Mouse (Mus musculus): Measurements from ENCODE around the gene Tgfb2. TPM values are rescaled to one million over a fixed set of nuclear protein-coding genes. Genes with fewer than 3 reads are reported as not detected.
A peak's percentile ranks its signal among the peaks of the same experiment; 100 is the strongest.

Gene Tgfb2
- 21.8 and 39.7 TPM in 2 replicates for polyA plus RNA-seq (2016; fragmentation: Nextera tagmentation; extraction: Ambion mirVana)

DNA sequence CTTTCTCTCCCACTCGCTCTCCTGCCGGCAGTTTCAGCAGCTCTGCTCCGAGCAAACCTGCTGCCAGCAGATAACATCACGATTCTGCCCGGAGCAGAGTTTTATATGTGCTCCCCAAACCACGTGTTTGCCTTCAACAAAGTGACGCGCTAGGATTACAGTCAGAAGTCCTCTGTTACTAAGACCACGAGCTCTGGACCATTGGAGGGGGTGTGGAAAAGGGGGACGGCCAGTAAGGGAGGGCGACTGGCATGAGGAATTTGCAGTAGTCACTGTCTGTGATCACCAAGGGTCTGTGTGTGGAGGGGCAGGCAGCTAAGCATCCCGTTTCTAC is at the start of gene Tgfb2:
Gene Tgfb2 (minus strand): TSS at position 75 of the 334 bp plus-strand sequence.
- peak within 1 kb of the TSS; percentile 77 for H3K4me3 ChIP-seq
- peaks cover 11% of the 10 kb centered on the region for H3K36me3 ChIP-seq
- H3K4me1 ChIP-seq, result peaks cover 36% of the 10 kb centered on the region
- 2% methylated on average over 12 of the region's 12 CpGs for WGBS
- peak; percentile 68 for DNase-seq (ENCODE audit: low spot score)
- no peaks in the 10 kb centered on the region for H3K27me3 ChIP-seq (ENCODE audit: low read depth, poor library complexity, severe bottlenecking)
- peak within 1 kb of the TSS; percentile 93 for H3K27ac ChIP-seq
- H3K9me3 ChIP-seq (replicated peaks), result no peaks in the 10 kb centered on the region

DNA sequence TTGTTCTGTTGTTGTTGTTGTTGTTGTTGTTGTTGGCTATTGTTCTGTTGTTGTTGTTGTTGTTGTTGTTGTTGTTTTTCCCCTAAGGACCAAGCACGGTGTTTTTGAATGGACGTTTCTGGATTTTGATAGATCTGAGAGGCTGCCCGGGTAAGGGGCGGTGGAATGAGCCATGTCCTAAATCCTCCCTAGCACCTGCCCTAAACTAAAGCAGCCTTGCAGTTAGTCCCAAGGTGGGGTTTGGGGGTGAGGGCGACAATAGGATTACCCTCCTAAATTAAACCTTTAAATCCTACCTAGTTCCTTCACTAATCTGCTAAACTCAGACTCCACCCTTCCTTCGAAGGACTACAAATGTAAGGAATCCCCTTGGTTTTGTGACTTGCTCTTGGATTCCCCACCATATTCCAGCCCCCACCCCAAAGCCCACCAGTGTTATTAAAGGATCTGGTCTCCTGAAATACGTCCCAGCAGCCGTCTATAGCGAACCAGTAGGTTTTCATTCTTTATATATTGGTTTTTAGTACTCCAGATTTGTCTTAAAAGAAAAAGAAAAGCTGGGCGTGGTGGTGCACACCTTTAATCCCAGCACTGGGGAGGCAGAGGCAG is 44.0 kb upstream of the Tgfb2 start:
- DNase-seq (ENCODE audit: low spot score), result no peak
- H3K27ac ChIP-seq, result peak overlapping the region; percentile 94
- H3K4me1 ChIP-seq, result peaks cover 17% of the 10 kb centered on the region
- 38% methylated on average over 10 of the region's 10 CpGs for WGBS
- peaks cover 23% of the 10 kb centered on the region for H3K36me3 ChIP-seq
- H3K27me3 ChIP-seq (ENCODE audit: low read depth, poor library complexity, severe bottlenecking), result no peaks in the 10 kb centered on the region
- peak overlapping the region; percentile 70 for H3K4me3 ChIP-seq
- H3K9me3 ChIP-seq (replicated peaks), result no peaks in the 10 kb centered on the region

DNA sequence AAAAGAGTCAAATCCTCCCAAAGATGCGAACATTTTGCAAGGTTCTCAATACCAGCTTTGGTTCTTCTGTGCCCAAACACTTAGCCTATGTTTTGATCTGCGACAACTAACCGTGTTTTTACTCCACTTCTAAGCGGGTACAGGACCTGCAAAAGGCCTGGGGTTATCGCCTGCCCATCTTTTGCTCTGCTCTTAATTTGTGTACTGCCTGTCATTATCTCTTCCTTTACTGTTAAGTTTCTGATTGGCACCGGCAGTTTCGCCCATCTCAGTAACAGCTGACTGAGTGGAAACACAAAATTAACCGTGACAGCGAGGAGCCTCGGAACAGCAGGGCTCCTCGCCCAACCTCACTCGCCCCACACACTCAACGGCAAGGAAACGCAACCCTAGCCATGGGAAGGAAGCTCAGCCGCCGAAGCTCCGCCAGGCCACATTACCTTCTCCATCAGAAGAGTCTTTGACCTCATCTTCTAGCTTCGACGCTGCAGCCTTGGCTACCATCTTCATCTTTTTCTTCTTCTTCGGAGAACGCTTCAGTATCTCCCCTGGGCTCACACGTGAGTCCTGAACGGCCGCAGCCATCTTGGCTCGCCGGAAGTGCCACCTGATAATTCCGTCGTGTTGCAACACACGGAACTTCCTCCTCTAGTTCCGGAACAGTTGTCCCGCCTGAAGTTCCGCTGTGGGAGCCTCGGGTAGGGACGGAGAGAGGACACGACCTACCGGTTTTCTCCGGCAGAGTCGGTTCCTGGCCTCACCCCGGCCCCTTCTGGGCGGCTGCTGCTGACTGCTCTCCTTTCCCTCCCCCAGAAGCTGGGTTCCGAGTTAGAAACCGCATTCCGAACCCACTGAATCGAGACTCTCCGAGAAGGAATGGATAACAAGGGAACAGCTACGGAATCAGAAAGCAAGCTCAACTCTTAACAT is 43.2 kb upstream of the Tgfb2 start, which contains the start of gene Rrp15:
Gene Rrp15 (minus strand): TSS at position 635 of the 930 bp plus-strand sequence.
- WGBS, result under 1% methylated on average over 46 of the region's 46 CpGs
- Histone ChIP-seq H3K9me3 (replicated peaks) (no peaks in the 10 kb centered on the region), H3K27ac (peak within 1 kb of the TSS; percentile 94), H3K27me3 (ENCODE audit: low read depth, poor library complexity, severe bottlenecking) (no peaks in the 10 kb centered on the region), H3K4me3 (peak within 1 kb of the TSS; percentile 70), H3K4me1 (peaks cover 17% of the 10 kb centered on the region), H3K36me3 (peaks cover 23% of the 10 kb centered on the region)
- peak; percentile 95 for DNase-seq (ENCODE audit: low spot score)

DNA sequence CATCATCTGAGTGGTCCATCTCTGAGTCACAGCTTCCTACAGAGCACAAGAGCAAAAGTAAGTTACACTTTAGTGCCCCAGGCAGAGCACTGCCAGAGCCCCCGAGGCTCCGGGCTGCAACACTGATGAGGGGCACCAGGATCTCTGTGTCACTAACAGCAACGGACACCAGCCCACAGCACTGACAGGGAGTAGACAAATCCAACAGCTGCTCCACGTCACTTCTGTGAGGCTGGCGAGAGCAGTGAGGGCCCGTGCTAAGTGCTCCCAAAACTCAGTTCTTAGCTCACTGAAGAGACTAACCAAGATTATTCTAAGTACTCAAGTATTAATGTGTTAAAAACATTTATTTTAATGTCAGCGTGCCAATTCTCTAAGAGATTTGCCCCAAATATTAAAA is 34.0 kb upstream of the Tgfb2 start:
- no peak for DNase-seq (ENCODE audit: low spot score)
- peaks cover 51% of the 10 kb centered on the region for H3K36me3 ChIP-seq
- no peak overlapping the region for H3K27ac ChIP-seq
- no peaks in the 10 kb centered on the region; the same call in 1 of the 2 replicates for H3K4me1 ChIP-seq
- no peaks in the 10 kb centered on the region for H3K9me3 ChIP-seq (replicated peaks)
- 89% methylated on average over 7 of the region's 7 CpGs for WGBS
- no peaks in the 10 kb centered on the region for H3K27me3 ChIP-seq (ENCODE audit: low read depth, poor library complexity, severe bottlenecking)
- no peak overlapping the region for H3K4me3 ChIP-seq

DNA sequence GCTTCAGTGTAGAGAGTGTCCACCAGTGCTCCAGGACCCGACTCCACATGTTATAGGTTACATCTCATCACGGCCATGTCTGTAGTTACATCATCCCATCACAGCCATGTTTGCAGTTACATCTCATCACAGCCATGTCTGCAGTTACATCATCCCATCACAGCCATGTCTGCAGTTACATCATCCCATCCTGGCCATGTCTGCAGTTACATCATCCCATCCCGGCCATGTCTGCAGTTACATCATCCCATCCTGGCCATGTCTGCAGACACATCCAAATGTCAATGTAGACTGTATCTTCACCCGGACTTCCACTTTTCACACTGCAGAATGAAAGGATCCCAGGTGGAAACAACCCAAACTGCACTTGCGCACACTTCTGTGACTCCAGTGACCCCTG is 29.7 kb upstream of the Tgfb2 start:
- Histone ChIP-seq H3K27ac (no peak overlapping the region), H3K4me3 (no peak overlapping the region), H3K36me3 (peaks cover 71% of the 10 kb centered on the region), H3K4me1 (no peaks in the 10 kb centered on the region), H3K9me3 (replicated peaks) (no peaks in the 10 kb centered on the region), H3K27me3 (ENCODE audit: low read depth, poor library complexity, severe bottlenecking) (no peaks in the 10 kb centered on the region)
- WGBS, result 94% methylated on average over 5 of the region's 5 CpGs
- no peak for DNase-seq (ENCODE audit: low spot score)

DNA sequence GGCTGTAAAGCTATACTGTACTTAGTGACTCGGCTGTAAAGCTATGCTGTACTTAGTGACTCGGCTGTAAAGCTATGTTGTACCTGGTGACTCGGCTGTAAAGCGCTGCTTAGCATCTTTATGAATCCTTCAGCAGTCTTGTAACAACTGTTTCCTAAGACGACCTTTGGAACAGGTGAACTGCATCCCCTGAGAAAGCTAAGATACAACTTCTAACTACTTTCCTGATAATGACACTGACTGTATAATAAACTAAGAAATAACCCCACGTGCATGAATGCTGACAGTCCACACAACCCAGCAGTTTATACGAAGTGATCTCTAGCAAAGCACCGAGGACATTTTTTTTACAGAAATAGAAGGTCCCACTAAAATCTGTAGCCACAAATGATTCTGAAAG is 27.3 kb upstream of the Tgfb2 start:
- no peak overlapping the region for H3K4me3 ChIP-seq
- WGBS, result 95% methylated on average over 8 of the region's 8 CpGs
- no peak overlapping the region for H3K27ac ChIP-seq
- H3K27me3 ChIP-seq (ENCODE audit: low read depth, poor library complexity, severe bottlenecking), result no peaks in the 10 kb centered on the region
- no peaks in the 10 kb centered on the region for H3K9me3 ChIP-seq (replicated peaks)
- H3K36me3 ChIP-seq, result peaks cover 63% of the 10 kb centered on the region
- 0 out of 2 replicates have a peak, but pooled peaks cover 3% of the 10 kb centered on the region for H3K4me1 ChIP-seq
- no peak for DNase-seq (ENCODE audit: low spot score)

DNA sequence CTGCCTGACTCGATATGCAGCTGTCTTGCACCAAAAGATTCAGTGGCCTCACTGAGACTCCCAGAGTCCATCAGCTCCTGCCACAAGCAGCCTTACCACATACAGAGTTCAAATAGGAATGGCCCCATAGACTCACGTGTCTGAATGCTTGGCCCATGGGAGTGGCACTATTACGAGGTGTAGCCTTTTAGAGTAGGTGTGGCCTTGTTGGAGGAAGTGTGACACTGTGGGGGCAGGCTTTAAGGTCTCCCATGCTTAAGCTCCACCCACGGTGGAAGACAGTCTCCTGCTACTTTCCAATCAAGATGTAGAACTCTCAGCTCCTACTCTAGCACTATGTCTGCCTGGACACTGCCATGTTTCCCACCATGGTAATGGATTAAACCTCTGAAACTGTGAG is 23.0 kb upstream of the Tgfb2 start:
- Histone ChIP-seq H3K9me3 (replicated peaks) (no peaks in the 10 kb centered on the region), H3K27ac (no peak overlapping the region), H3K4me3 (no peak overlapping the region), H3K27me3 (ENCODE audit: low read depth, poor library complexity, severe bottlenecking) (no peaks in the 10 kb centered on the region), H3K36me3 (peaks cover 20% of the 10 kb centered on the region), H3K4me1 (peaks cover 20% of the 10 kb centered on the region)
- WGBS, result 64% methylated on average over 4 of the region's 4 CpGs
- no peak for DNase-seq (ENCODE audit: low spot score)

DNA sequence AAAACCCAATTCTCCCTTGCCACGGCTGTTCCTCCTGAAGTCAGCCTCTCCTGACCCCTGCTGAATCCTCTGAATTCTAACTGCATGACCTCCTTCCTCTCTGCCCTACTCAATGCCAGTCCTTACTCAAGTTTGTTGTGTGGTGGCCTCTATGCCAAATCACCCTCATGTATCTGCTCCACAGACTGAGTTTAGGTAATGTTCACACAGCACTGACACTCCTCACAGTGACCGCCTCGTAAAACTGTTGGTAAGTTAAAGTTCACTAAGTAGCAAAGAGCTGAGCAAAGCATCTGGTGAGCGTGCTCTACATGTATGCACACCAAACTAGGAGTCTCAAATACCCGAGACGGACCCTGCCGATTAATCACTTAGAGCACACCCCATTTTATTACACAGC is 20.3 kb upstream of the Tgfb2 start:
- H3K27ac ChIP-seq, result no peak overlapping the region
- H3K9me3 ChIP-seq (replicated peaks), result no peaks in the 10 kb centered on the region
- H3K27me3 ChIP-seq (ENCODE audit: low read depth, poor library complexity, severe bottlenecking), result no peaks in the 10 kb centered on the region
- WGBS, result 73% methylated on average over 7 of the region's 7 CpGs
- peaks cover 20% of the 10 kb centered on the region for H3K4me1 ChIP-seq
- peaks cover 13% of the 10 kb centered on the region for H3K36me3 ChIP-seq
- DNase-seq (ENCODE audit: low spot score), result no peak
- H3K4me3 ChIP-seq, result no peak overlapping the region

DNA sequence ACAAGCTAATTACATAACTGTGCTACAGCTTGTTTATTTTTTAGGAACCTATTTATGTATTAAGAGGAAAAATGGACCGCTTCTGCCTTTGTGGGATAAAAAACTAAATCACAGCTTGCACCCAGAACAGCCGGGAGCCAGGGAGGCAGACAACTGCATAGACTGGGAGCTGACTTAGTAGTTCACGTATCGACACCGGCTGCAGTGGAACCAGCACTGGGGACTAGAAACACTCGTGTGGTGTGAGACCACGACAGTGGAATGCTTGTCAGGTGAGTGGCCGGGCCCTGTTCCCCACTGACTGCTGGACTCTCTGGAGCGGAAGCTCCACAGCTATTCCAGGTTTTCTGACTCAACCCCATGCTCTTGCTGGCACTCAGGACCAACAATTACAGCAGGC is 16.5 kb upstream of the Tgfb2 start:
- H3K9me3 ChIP-seq (replicated peaks), result no peaks in the 10 kb centered on the region
- H3K36me3 ChIP-seq, result peaks cover 38% of the 10 kb centered on the region
- DNase-seq (ENCODE audit: low spot score), result no peak
- H3K4me1 ChIP-seq, result peaks cover 13% of the 10 kb centered on the region
- WGBS, result 85% methylated on average over 9 of the region's 9 CpGs
- no peak overlapping the region for H3K4me3 ChIP-seq
- no peak overlapping the region for H3K27ac ChIP-seq
- no peaks in the 10 kb centered on the region for H3K27me3 ChIP-seq (ENCODE audit: low read depth, poor library complexity, severe bottlenecking)

DNA sequence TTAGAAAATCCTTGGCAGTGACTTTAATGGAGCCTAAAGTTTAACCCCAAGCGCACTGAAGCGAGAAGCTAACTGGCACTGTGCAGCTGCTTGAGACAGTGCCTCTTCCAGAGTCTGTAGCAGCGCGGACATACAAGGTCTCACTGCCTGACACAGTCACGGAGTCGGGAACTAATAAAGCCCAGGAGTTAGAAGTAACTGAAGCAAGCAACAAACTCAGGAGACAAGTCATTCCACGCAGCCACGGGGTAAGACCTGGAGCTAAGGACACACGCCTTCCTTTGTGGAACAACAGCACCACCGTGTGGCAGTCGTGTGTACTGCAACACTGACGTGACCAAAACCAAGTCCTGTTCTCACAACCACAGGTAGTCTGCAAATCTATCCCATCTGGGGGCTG is 16.1 kb upstream of the Tgfb2 start:
- H3K4me1 ChIP-seq, result peaks cover 10% of the 10 kb centered on the region
- H3K36me3 ChIP-seq, result peaks cover 42% of the 10 kb centered on the region
- 39% methylated on average over 12 of the region's 12 CpGs for WGBS
- peak; percentile 89 for DNase-seq (ENCODE audit: low spot score)
- H3K27ac ChIP-seq, result no peak overlapping the region
- H3K4me3 ChIP-seq, result no peak overlapping the region
- H3K9me3 ChIP-seq (replicated peaks), result no peaks in the 10 kb centered on the region
- no peaks in the 10 kb centered on the region for H3K27me3 ChIP-seq (ENCODE audit: low read depth, poor library complexity, severe bottlenecking)

DNA sequence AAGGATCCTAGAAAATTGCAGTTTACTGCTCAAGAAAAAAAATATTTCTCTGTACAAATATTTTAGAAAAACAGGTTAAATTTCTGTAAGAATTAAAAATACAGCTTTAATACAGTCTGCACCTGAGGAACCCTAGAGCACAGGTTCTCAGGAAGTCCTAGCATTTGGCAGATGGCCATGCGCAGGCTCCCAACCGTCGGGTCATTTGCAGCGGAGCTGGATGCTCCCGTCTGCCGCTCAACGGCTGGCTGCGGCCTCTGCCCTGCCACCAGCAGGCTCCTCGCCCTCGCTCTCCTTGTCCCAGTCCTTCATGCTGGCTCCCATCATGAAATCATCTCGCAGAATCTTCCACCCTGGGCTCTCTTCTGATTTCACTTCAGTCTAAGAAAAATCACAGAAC is 15.4 kb upstream of the Tgfb2 start:
- Histone ChIP-seq H3K36me3 (peaks cover 49% of the 10 kb centered on the region), H3K27me3 (ENCODE audit: low read depth, poor library complexity, severe bottlenecking) (no peaks in the 10 kb centered on the region), H3K4me1 (peaks cover 4% of the 10 kb centered on the region), H3K9me3 (replicated peaks) (no peaks in the 10 kb centered on the region), H3K27ac (no peak overlapping the region), H3K4me3 (no peak overlapping the region)
- 93% methylated on average over 11 of the region's 11 CpGs for WGBS
- DNase-seq (ENCODE audit: low spot score), result no peak

DNA sequence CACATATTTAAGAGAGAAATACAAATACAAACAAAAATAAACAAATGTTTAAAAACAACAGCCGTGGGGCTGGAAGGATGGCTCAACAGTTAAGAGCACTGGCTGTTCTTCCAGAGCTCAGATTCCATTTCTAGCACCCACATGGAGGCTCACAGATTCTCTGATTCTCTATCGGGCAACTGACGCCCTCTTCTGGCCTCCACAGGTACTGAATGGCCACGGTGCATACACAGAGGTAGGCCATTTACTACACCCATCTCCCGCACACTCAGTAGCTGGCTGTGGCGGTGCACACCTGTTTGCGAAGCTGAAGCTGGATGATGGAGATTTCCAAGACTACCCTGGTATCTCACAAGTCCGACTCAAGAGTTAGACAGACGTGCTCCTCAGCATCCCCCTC is 13.9 kb upstream of the Tgfb2 start:
- no peak for DNase-seq (ENCODE audit: low spot score)
- WGBS, result 94% methylated on average over 9 of the region's 9 CpGs
- H3K27me3 ChIP-seq (ENCODE audit: low read depth, poor library complexity, severe bottlenecking), result no peaks in the 10 kb centered on the region
- H3K9me3 ChIP-seq (replicated peaks), result no peaks in the 10 kb centered on the region
- no peak overlapping the region for H3K4me3 ChIP-seq
- no peaks in the 10 kb centered on the region for H3K4me1 ChIP-seq
- H3K27ac ChIP-seq, result no peak overlapping the region
- peaks cover 60% of the 10 kb centered on the region for H3K36me3 ChIP-seq

DNA sequence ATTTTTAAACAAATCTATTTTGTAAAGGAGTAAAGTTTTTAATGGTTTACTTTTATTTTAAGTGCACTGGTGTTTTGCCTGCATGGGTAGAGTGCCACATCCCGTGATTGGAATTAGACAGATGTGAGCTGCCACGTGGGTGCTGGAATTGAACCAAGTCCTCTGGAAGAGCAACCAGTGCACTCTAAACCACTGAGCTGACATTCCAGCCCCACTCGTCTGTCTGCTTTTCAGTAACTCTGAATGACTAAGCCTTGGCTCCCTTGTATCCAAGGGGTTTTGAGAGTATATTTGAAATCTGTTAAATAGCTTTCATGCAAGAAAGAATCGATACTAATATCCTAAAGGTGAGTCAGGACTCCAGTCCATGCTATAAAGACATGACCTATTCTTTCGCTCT is 13.1 kb upstream of the Tgfb2 start:
- H3K36me3 ChIP-seq, result peaks cover 60% of the 10 kb centered on the region
- H3K4me1 ChIP-seq, result no peaks in the 10 kb centered on the region
- no peaks in the 10 kb centered on the region for H3K27me3 ChIP-seq (ENCODE audit: low read depth, poor library complexity, severe bottlenecking)
- no peak overlapping the region for H3K27ac ChIP-seq
- H3K9me3 ChIP-seq (replicated peaks), result no peaks in the 10 kb centered on the region
- 93% methylated on average over 5 of the region's 5 CpGs for WGBS
- no peak for DNase-seq (ENCODE audit: low spot score)
- no peak overlapping the region for H3K4me3 ChIP-seq

Data from limb, embryonic 10.5 days (tissue).